Mouse (Mus musculus) liver, embryonic 14.5 days (tissue): ENCODE measurements around the gene Sox8.

Experiments used
- CTCF ChIP-seq: IDR thresholded peaks from 2 replicates; pipeline ENCODE4 v1.5.1; 2016; ENCODE audit warnings: antibody characterized with exemption, low read depth, control low read depth
- EP300 ChIP-seq: IDR thresholded peaks from 2 replicates; pipeline ENCODE4 v1.6.1; 2016; ENCODE audit warnings: antibody characterized with exemption, low read depth

DNA sequence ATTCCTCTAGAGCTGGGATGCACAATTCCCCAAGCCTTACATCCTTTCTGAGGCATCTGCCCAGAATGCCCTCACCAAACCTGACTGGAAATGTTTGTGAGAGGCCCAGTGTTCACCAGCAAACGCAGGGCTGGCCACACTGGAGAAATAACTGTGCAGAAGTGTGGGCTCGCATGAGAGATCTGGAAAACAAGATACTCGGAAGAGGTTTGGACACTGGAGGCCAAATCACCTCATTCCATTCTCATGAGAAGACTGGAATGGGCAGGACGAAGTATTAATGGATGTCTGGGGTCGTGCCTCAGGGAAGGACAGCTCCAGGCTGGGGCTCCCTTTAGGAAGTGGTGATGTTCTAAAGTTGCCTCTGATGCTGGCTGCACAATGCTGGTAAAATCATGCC is 29.8 kb downstream of the Sox8 start:
- TF ChIP-seq EP300 (no peak), CTCF (no peak)
